Mouse (Mus musculus) right cerebral cortex, postnatal 25 days (tissue): ENCODE data around the gene Kifc3.
A peak's percentile ranks its signal among the peaks of the same experiment; 100 is the strongest.
"Not testable (repeated sequence)": the region's sequence is repeated elsewhere in the genome, so short reads cannot be mapped to it uniquely, and the experiment has no call there.

Experiments used
- DNase-seq: peaks from one replicate; pipeline ENCODE4 v3.0.0; 2022

Kifc3 gene

DNA sequence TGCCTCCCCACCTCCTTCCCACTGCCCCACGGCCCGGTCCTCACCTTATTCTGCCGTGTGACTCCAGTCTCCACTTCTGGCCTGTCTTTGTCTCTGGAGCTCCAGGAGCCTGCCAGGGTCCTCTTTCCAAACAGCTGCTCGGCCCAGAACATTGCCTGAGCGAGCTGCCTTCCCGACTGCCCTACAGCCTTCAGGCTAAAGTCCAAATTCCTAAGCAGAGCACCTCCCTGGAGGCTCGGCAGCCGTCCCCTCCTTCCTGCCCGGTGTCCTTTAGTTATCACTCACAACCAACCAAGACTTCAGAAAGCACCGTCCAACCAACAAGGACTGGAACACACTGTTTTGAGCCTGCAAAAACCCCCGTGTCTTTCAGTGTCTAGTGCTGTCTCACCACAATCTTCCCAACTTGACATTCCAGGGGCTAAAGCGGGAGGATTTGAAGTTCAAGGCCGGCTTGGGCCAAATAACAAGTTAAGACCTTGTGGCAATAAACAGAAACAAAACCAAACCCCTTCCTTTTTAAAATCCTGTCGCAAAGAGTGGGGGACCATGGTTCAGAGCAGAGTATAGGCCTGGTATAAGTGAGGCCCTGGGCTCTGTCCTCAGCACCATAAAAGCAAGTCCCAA is at the start of gene Kifc3:
Gene Kifc3, minus strand, starts transcription at position 164 of the 627 bp plus-strand sequence.
- DNase-seq: no peak

DNA sequence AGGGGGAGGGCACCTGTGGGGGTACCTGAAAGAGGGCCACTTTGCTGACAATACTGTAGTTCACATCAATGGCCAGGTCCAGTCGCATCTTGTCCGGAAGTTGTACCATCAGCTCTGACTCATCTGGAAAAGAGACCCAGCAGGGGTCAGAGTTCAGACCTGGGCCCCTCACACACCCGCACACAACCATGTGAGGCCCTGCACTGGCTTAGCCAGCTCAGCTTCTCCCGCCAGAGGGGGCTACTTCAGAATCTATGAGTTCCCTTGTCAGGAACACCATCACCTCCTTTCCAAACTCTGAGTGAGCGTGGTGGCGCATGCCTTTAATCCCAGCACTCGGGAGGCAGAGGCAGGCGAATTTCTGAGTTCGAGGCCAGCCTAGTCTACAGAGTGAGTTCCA is 49.4 kb upstream of the Kifc3 start:
- no peak for DNase-seq

DNA sequence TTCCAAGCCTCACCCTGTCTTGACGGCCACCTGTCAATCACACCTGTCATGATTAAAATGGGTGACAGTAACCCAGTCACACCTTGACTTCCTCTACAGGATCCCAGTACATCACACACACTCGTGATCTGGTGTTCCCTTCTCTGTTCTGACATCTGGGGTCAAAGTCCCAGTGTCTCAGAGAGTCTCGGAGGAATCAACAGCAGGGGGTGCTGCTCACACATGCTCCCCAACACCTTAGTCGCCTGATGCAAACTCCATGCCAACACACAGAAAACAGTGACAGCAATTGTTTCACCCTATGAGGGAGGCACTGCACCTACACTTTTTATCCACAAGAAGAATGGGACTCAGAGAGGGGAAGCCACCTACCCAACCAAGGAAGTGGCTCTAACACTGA is 47.2 kb upstream of the Kifc3 start:
- no peak for DNase-seq

DNA sequence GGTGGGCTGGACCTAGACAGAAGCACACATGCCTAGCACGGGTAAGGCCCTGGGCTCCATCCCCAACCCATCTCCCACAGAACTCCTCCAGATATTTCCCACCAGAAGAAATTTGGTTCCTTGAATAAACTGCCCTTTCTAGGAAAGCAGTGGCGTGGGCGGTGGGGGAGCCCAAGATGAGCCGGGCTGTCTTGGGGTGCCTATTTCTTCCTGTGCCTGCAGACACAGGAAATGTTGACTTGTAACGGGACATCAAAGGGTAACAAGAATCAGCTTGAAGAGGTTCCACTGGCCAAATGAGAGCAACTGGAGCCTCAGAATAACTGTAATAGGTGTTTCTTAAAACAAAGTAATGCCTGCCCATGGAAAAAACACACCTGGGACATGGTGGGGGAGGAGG is 44.7 kb upstream of the Kifc3 start:
- no peak for DNase-seq

DNA sequence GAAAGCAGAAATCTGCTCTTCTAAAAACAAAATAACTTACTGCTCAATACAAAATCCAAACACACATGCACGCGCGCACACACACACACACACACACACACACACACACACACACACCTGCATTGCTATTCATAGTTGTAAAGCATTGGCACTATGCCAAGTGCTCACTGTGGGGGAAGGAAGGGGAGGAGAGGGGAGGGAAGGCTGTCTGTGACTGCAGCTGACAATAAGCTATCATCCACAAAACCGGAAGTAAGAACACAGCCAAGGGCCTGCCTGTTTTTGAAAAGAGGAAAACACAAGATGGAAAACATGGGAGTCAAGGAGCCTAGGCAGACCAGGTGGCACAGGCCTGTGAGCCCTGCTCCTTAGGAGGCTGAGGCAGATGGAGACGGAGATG is 42.6 kb upstream of the Kifc3 start:
- DNase-seq: no peak

DNA sequence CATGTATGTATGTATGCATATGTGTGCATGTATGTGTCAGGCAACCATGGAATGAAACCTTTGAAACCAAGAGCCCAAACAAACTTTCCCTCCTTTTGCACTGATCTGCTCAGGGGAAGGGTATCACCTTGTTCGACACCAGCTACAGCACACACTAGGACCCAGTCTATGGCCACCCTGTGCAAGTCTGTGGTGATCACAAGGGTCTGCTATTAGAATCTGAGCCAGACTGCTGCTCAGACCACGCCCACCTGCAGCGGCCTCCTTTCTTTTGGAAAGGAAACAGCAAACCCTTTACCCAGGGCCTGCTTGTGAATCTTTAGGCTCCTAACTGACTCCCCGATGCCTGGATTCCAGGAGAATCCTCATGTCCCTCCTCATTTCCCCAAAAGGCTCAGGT is 41.2 kb upstream of the Kifc3 start:
- DNase-seq: no peak

DNA sequence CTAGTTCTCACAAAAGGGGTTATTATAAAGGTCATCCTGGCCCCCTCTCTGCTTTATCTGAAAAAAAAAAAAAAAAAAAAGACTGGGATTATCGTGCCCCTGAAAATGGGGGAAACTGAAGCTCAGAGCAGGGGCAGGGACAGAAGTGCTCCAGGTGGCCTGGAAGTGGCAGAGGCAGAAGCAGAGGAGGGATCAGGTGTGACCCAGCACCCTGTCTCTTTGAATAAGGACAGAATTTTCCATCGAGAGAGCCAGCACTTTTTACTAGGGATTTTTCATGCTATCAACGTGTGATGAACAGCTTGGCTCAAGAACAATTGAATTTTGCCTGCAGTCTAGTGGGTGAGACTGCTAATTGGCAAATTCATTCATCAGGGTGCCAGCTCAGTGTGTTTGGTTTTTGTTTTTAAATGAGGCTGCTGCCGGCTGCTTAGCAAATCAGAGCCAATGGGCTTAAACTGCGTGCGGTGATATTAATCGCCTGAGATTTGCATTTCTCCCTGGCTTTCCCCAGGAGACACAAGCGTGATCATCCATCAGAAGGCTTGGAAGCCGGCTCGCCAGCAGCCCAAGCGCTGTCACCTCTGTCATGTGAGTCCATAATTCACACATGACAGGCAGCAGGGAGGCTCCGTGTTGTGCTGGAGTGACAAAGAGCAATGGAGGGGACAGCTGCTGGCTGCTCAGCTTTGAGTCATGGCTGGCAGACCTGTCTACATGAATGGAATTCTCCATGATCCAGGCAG is 40.4 kb upstream of the Kifc3 start:
- peak; percentile 34 for DNase-seq

DNA sequence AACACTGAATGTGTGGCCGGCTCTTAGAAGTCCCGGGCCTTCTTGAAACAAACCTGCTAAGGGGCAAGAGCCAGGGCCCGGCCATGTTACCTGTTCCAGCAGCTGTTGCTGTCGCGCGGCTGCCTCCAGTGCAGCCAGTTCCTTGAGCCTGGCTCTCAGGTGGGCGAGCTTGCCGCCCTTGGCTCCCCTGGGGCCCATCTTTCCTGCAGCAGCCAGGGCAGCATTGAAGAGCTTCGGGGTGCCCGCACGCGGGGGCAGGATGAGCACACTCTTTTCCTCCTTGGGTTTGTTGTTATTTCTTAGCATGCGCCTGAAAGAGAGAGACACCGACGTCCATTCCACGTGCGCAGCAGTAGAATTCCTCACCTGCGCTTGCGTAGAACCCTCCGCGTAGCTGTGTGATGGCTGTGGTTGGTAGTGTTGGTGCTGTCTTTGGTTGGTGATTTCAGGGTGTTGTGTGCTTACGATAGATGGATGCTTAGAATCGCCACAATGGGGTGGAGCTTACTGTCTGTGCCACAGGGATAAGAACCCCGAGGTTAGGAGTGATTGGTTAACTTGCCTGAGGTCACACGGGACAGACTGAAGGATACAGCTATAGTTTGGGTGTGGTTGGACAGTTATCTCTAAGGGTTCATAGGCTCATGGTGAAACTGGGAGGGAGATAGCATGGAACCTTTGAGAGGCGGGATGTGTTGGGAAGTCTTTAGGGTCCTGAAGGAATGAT is 39.6 kb upstream of the Kifc3 start:
- no peak for DNase-seq

DNA sequence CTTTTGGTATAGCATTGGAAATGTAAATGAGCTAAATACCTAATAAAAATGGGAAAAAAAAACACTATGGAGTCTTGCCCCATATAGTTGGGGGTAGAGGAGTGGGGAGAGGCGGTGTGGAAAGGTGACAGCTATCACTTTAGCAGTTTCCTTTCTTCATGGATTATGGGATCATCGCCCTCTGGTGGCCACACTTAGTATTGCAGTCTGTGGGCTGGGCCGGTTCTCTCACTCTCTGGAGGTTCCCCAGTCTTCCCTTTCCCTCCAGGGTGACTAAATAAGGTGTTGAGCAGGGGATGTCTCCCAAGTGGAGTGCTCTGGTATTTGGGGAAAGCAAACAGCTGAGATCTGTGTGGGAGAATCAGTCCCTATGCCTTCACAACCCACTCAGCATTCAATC is 33.1 kb upstream of the Kifc3 start:
- peak; percentile 71 for DNase-seq

DNA sequence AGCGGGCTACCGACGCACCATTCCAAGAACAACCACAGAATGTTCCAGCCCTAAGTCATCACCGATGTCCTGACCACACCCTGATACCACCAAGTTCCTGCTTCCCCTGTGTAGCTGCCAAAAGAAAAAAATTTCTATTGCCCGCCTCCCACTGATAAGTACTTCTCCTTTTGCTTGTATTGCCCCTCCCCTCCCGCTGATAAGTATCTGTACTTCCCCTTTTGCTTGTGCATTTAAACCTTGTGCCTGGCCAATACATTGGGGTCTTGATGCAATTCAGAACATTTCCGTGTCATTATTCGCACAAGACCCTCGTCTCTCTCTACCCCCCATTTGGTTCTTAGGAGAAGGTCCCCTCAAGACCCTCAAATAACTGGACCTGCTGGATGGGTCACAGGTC is 27.5 kb upstream of the Kifc3 start:
- DNase-seq: not testable (repeated sequence)

DNA sequence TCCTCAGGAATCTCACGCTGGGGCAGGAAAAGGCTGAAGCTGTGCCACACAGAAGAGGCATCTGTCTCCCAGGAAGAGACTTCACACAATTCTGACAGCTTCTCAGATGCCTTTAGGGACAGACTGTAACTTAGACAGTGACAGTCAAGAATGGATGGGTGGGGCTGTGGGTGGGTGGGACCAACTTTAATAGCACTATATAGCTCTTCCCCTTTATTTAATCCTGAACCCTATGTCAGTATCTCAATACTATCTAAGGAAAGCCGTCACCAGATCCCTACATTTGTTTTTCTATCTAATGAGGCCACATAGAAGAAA is 24.5 kb upstream of the Kifc3 start:
- no peak for DNase-seq

DNA sequence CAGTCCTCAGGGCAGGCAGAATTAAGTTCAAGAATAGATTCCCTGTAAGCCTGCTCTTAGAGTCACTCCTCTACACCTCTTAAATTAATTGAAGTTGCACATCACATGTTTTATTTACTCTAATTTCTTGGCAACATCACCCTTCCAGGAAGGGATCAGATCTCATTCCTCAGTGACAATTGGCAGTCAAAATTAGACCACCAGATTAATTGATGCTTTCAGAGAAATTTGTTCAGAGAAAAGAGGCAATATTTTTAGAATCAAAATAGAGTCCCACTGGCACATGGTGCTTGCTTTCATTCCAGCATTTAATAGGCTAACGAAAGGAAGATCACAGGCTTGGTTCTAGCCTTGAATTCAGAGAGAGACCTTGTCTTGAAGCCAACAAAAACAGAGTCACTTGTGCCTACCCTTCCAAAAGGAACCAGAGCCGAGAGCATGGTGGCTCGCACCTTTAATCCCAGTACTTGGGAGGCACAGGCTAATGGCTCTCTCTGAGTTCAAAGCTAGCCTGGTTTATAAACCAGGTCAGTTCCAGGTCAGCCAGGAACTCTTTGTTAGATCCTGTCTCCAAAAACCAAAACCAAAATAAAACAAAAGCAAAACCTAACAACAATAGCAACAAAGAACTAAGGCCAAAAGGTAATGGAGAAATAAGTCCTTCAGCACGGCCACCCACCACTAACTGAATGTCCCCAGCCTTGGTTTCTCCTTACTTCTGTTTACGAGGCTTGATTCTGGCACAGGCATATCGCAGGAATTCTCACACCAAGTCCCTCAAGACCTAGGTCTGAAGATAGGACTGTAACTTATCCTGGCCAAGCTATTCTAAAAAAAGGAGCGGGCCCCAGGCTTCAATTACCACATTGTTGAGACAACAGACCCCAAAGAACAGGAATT is 23.9 kb upstream of the Kifc3 start:
- no peak for DNase-seq

DNA sequence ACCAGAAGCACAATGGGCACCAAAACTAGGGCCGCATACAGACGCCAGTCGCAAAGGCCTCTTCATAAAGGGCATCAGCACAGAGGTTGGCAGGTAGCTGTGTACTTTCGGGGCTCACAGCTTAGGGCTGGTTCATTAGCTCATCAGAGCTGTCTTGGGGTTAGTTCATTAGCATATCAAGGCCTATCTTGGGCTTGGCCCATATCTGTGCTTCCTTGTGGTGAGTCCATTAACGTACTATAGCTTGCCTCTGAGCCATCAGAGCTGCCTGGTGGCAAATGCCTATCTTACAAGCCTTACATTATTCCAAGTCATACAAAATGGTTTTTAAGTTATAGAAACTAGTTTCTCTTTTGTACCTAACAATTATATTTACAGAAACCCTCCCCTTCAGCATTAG is 21.4 kb upstream of the Kifc3 start:
- no peak for DNase-seq

DNA sequence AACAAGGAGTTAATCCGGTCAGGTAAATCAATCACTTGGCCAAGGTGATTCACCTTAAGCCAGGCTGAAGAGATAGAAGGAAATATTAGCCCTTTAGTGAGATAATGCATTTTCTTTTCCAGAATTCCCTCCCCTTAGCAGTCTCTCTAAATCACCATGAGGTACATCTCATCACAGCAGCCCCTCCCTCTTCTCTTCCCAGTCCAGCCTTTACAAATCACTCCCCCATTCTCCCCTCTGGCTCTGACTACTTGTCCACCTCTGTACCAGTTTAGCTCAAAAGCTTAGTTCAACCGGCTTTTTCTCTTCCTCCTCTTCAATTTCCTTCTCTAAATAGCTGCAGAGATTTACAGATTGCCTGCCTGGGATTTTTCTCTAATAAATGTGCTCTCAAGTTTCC is 18.4 kb upstream of the Kifc3 start:
- DNase-seq: no peak

DNA sequence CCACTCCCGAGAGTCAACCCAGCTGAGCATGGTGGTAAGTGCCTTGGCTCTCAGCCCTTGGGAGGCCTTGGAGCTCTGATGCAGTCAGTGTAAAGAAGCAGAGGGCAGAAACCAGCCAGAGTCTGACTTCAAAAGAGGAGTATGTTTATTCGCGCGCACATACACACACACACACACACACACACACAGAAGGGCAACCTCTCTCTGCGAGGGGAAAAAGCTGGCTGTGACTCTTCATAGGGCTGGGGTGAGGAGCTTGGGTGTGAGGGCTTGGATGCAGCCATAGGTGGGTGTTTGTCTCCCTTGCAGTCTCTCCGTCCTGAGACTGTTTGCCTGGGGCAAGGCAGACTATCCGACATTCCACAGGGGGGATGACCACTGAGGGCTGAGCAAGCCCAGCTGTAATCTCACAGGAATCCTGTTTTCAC is 18.0 kb upstream of the Kifc3 start:
- no peak for DNase-seq

DNA sequence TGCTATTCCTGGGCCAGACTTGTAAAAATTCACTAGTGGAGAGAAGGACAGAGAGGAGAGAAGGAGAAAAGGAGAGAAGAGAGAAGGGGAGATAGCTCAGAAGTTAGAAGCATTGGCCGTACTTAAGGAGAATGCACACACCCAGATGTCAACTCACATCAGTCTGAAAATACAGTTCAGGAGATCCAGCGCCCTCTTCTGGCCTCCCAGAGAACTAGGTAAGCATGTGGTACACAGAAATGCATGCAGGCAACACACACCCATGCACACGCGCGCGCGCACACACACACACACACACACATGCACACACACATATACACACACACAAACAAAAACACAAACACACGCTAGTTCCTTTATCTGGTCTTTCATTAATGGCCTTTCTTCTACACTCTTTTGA is 17.0 kb upstream of the Kifc3 start:
- DNase-seq: no peak

DNA sequence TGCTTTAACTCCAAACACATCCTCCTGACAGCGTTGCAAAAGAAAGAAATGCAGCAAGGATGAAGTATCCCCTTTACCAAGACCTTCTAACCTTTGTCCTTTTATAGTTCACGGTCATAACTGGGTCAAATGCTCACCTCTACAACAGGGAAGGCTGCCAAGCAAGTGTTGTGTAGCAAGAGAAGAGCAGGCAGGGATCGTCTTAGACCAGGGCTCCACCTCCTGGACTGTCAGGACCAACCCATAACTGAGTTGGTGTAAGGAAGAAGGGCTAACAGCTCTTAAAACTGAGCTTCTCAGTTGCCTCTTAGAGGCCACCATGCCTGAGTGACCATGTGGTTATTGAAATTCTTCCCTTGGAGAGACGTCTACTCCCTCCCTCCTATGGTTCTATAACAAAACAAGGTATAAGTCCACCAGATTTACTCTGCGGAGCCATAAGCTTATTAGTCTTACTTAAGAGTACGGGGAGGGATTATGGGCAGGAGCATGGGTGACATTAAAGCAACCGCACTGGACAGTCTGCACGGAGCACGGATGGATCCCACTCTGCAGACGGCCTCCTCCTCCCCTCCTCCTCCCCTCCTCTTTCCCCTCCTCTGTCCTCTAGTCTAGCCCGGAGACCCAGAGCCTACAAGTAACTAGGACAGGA is 13.2 kb upstream of the Kifc3 start:
- DNase-seq: no peak

DNA sequence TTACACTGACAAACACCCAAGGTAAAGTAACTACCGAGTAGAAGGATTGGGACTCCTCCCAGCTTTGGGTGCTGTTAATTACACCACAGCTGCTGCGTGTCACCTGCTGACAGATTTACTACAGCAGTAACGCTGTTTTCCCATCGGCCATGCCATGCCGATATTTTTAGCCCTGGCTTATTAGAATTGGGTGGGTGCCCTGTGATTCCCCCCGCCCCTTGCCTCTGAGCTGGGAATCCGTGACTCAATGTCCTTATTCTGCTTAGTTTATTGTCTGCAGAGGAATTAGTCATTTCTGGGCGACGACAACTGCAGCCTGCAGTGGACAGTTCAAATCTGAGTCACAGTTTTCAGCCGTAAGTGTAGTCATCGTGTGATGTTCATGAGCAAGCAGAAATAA is 7.3 kb upstream of the Kifc3 start:
- DNase-seq: peak; percentile 9

DNA sequence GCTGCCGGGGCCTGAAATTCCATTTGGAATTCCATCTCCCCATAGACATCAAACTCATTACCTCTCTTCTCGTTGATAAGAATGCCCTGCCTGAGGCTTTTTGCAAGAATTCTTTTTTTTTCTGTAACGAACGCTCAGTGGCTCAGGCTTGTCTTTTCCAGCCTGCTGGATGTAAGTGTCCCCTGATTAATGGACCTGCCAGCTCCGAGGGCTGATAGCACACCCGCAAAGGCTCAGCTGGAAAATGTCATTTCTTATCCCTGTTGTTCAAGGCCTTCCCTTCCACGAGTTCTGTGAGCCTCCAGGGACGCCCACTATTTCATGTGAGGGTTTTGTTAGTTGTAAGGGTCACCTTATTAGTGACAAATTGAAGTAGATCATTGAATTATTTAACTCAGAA is 3.3 kb upstream of the Kifc3 start:
- no peak for DNase-seq

DNA sequence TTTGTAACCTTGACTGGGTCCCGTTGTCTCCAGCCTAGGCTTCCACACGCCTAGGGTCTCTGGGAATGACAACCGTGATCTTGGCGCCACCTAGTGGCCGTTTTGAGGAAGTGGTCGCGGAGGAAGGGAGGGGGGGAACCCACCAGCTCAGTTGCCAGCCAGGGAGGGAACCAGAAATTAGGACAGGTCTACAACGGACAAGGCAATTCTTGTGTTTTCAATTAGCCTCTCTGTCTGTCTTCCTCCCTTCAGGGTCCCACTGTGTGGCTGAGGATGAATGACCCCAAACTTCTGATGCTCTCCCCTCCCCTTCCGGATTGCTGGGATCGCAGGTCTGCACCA is 1.4 kb upstream of the Kifc3 start:
- peak; percentile 65 for DNase-seq

DNA sequence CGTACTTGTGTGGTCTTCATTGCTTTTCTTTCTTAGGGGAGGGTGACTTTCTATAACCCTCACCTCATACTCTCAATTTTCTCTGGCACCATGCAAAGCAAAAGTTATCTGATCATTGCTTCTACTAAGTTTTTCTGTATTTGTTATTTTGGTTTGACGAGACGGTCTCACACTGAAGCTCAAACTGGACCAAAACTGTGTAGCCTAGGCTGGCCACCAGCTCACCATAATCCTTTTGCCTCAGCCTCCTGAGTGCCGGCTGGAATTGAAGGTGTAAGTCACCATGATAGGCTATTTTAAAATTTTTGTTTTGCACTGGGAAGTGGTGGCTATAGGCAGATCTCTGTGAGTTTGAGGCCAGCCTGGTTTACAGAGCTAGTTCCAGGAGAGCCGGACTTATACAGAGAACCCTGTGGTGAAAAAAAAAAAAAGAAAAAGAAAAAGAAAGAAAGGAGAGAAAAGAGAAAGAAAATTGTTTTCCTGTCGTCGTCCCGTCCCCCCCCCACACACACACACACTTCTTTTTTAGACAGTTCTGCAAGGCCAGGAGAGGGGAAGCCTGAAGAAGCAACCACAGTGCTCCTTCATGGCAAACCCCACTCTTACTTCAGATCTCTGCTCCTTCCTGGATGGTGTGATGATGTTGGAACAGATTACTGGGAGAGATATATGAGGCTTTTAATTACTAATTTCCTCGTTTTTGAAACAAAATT is 870 bp upstream of the Kifc3 start:
- DNase-seq: no peak

DNA sequence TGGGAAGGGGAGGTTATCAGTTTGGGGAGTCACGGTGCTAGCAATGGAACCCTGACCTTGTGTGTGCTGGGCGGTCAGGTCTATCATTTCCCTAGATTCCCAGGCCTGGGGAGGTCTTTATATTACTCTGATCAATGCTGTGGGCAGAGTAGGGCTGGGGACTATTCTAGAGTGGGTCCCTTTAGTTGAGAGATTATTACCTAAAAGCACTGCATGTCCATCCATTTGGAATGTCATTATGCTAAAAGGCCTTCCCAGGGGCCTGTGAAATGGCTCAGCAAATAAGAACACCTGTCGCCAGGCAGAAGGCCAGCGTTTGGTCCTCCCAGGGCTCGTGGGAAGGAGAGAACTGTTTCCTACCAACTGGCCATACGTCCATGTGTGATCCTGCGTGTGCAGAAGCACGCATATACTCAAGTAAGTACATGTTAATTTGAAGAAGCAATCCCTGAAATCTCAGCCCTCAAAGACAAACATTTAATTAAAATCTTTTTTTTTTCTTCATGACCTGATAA is 499 bp downstream of the Kifc3 start:
- DNase-seq: no peak
